In genomic region chr17:26838911-26839717, GRCm38 (mm10) we compare ENCODE assay signal across 10 mouse cellular contexts. TPM values are rescaled to one million over a fixed set of nuclear protein-coding genes. Genes with fewer than 3 reads are reported as not detected.
DNase-seq lines count a peak whose midpoint lies in the region; ATAC-seq and TF ChIP-seq lines count a peak whose summit lies in the region.
"Had no signal": no experiment of that assay in that cellular context is flagged by ENCODE, and none has a peak within 500 bp of the region (broad histone marks: within the 10 kb centered on the region; RNA-seq: fewer than 3 reads in every experiment).

No protein-coding gene starts in this region.

- DNase-seq in kidney, postnatal 0 days (ENCODE audit: low spot score) = no peak
- DNase-seq in kidney, postnatal 10 days = no peak
- DNase-seq in embryonic facial prominence, embryonic 14.5 days (ENCODE audit: low spot score) = no peak
- DNase-seq in midbrain, postnatal 0 days (ENCODE audit: low spot score) = no peak
- DNase-seq in left cerebral cortex, adult 18-20 months (ENCODE audit: low spot score in 2 of 2) = no peak
- no peak for DNase-seq in spleen, postnatal 36 days (ENCODE audit: low spot score in 2 of 2)
- no peak for DNase-seq in urinary bladder, postnatal 10 days (ENCODE audit: low spot score)

- H3K27me3 ChIP-seq in kidney, postnatal 0 days (ENCODE audit: insufficient read depth, low read length) = peaks cover 95% of the 10 kb centered on the region
- H3K27me3 ChIP-seq in embryonic facial prominence, embryonic 14.5 days (replicated peaks; ENCODE audit: control insufficient read depth, insufficient read depth, low read length) = peaks cover 100% of the 10 kb centered on the region
- H3K27me3 ChIP-seq in hindbrain, embryonic 15.5 days = peaks cover 94% of the 10 kb centered on the region
- peaks cover 99% of the 10 kb centered on the region for H3K27me3 ChIP-seq in midbrain, postnatal 0 days (ENCODE audit: insufficient read depth, low read length)

- H3K36me3 ChIP-seq in kidney, postnatal 0 days (ENCODE audit: insufficient read depth, low read length) = no peaks in the 10 kb centered on the region
- H3K36me3 ChIP-seq in embryonic facial prominence, embryonic 14.5 days (ENCODE audit: control insufficient read depth, insufficient read depth, low read length) = no peaks in the 10 kb centered on the region
- no peaks in the 10 kb centered on the region for H3K36me3 ChIP-seq in hindbrain, embryonic 15.5 days
- no peaks in the 10 kb centered on the region for H3K36me3 ChIP-seq in midbrain, postnatal 0 days (ENCODE audit: insufficient read depth, low read length)
- H3K36me3 ChIP-seq: G1E had no signal

- no peak overlapping the region for H3K9ac ChIP-seq in kidney, postnatal 0 days (ENCODE audit: low read depth, low read length)
- peak overlapping the region; percentile 34 for H3K9ac ChIP-seq in embryonic facial prominence, embryonic 14.5 days (ENCODE audit: low read depth, low read length)
- no peak overlapping the region for H3K9ac ChIP-seq in hindbrain, embryonic 15.5 days
- H3K9ac ChIP-seq in midbrain, postnatal 0 days (replicated peaks; ENCODE audit: low read length, poor library complexity, severe bottlenecking) = no peak overlapping the region

- no peak overlapping the region for H3K27ac ChIP-seq in kidney, postnatal 0 days
- no peak overlapping the region for H3K27ac ChIP-seq in embryonic facial prominence, embryonic 14.5 days (replicated peaks; ENCODE audit: low read depth, low read length)
- H3K27ac ChIP-seq in hindbrain, embryonic 15.5 days (replicated peaks) = no peak overlapping the region
- H3K27ac ChIP-seq in midbrain, postnatal 0 days (ENCODE audit: low read depth, low read length) = no peak overlapping the region

- H3K4me2 ChIP-seq in kidney, postnatal 0 days (ENCODE audit: low read length) = peak overlapping the region; percentile 34
- peak overlapping the region; percentile 45 for H3K4me2 ChIP-seq in embryonic facial prominence, embryonic 14.5 days (ENCODE audit: low read depth, low read length)
- peak overlapping the region; percentile 40 for H3K4me2 ChIP-seq in hindbrain, embryonic 15.5 days
- peak overlapping the region; percentile 38; the same call in 1 of the 2 replicates for H3K4me2 ChIP-seq in midbrain, postnatal 0 days (ENCODE audit: low read depth, low read length, poor library complexity, severe bottlenecking)

- 1% methylated on average over 86 of the region's 87 CpGs for WGBS in kidney, postnatal 0 days
- under 1% methylated on average over 64 of the region's 87 CpGs for WGBS in embryonic facial prominence, embryonic 14.5 days
- under 1% methylated on average over 86 of the region's 87 CpGs for WGBS in hindbrain, embryonic 15.5 days
- WGBS in midbrain, postnatal 0 days = under 1% methylated on average over 85 of the region's 87 CpGs

- no peak for TF ChIP-seq CTCF in kidney, postnatal 0 days (IDR thresholded peaks at IDR 0.05; ENCODE audit: low read depth)
- no peak for TF ChIP-seq CTCF in midbrain, postnatal 0 days (IDR thresholded peaks at IDR 0.05)

- no peaks in the 10 kb centered on the region for H3K9me3 ChIP-seq in kidney, postnatal 0 days (replicated peaks; ENCODE audit: low read length)
- H3K9me3 ChIP-seq in embryonic facial prominence, embryonic 14.5 days (ENCODE audit: control insufficient read depth, low read length) = no peaks in the 10 kb centered on the region
- no peaks in the 10 kb centered on the region for H3K9me3 ChIP-seq in hindbrain, embryonic 15.5 days
- no peaks in the 10 kb centered on the region for H3K9me3 ChIP-seq in midbrain, postnatal 0 days (ENCODE audit: low read length)

- peak overlapping the region; percentile 20; the same call in 1 of the 2 replicates for H3K4me3 ChIP-seq in kidney, postnatal 0 days (replicated peaks; ENCODE audit: low read depth, low read length)
- peak overlapping the region; percentile 31 for H3K4me3 ChIP-seq in embryonic facial prominence, embryonic 14.5 days (ENCODE audit: low read depth, low read length)
- peak overlapping the region; percentile 23 for H3K4me3 ChIP-seq in hindbrain, embryonic 15.5 days
- peak overlapping the region; percentile 25; the same call in 1 of the 2 replicates for H3K4me3 ChIP-seq in midbrain, postnatal 0 days (ENCODE audit: low read depth, low read length)

- no peaks in the 10 kb centered on the region for H3K4me1 ChIP-seq in kidney, postnatal 0 days (replicated peaks; ENCODE audit: insufficient read depth, low read length)
- H3K4me1 ChIP-seq in embryonic facial prominence, embryonic 14.5 days (ENCODE audit: control insufficient read depth, insufficient read depth, low read length) = peaks cover 8% of the 10 kb centered on the region; the same call in 1 of the 2 replicates
- peaks cover 9% of the 10 kb centered on the region for H3K4me1 ChIP-seq in hindbrain, embryonic 15.5 days (replicated peaks)
- no peaks in the 10 kb centered on the region; the same call in 1 of the 2 replicates for H3K4me1 ChIP-seq in midbrain, postnatal 0 days (ENCODE audit: insufficient read depth, low read length)

- no peak for ATAC-seq in kidney, postnatal 0 days (replicated peaks; ENCODE audit: low FRiP score, low read depth)
- no peak for ATAC-seq in embryonic facial prominence, embryonic 14.5 days (ENCODE audit: low read depth)
- no peak for ATAC-seq in hindbrain, embryonic 15.5 days (ENCODE audit: low FRiP score, low read depth)
- peak; percentile 38; the same call in 1 of the 2 replicates for ATAC-seq in midbrain, postnatal 0 days (ENCODE audit: low FRiP score)

RNA-seq across cellular contexts. Expression of gene Nkx2-5, which starts 5.7 kb away (rescaled TPM):
- polyA plus RNA-seq in kidney, postnatal 0 days (2015; fragmentation: Nextera tagmentation; extraction: Ambion mirVana) = not detected in 2 replicates
- 7.4 and 7.9 TPM in 2 replicates for polyA plus RNA-seq in embryonic facial prominence, embryonic 14.5 days (2014; fragmentation: Nextera tagmentation; extraction: Ambion mirVana)
- 0.09 TPM in 1 of 2 replicates, not detected in the other for polyA plus RNA-seq in hindbrain, embryonic 15.5 days (2015; fragmentation: Nextera tagmentation; extraction: Ambion mirVana)
- not detected in 2 replicates for total RNA-seq in midbrain, postnatal 0 days (2014; rRNA removed)
- polyA plus RNA-seq in midbrain, postnatal 0 days (2015; fragmentation: Nextera tagmentation; extraction: Ambion mirVana) = not detected in 2 replicates
- total RNA-seq in left cerebral cortex, adult 18-20 months (2021) = not detected
- total RNA-seq: G1E; layer of hippocampus, adult 18-20 months had no signal
- polyA plus RNA-seq: G1E had no signal

RNA-seq across cellular contexts. Expression of gene Bnip1, which starts 58.2 kb away (rescaled TPM):
- 43.7 and 45.2 TPM in 2 replicates for polyA plus RNA-seq in kidney, postnatal 0 days (2015; fragmentation: Nextera tagmentation; extraction: Ambion mirVana)
- polyA plus RNA-seq in embryonic facial prominence, embryonic 14.5 days (2014; fragmentation: Nextera tagmentation; extraction: Ambion mirVana) = 38.4 and 40.7 TPM in 2 replicates
- 54.8 and 58.6 TPM in 2 replicates for polyA plus RNA-seq in hindbrain, embryonic 15.5 days (2015; fragmentation: Nextera tagmentation; extraction: Ambion mirVana)
- total RNA-seq in midbrain, postnatal 0 days (2014; rRNA removed) = 48.2 and 56.8 TPM in 2 replicates
- polyA plus RNA-seq in midbrain, postnatal 0 days (2015; fragmentation: Nextera tagmentation; extraction: Ambion mirVana) = 53.4 and 53.7 TPM in 2 replicates
- total RNA-seq in left cerebral cortex, adult 18-20 months (2021) = 10 to 100 TPM; 31.6 to 31.7 TPM
